Mouse (Mus musculus): ENCODE data around the gene Rnaseh2a. TPM values are rescaled to one million over a fixed set of nuclear protein-coding genes. Genes with fewer than 3 reads are reported as not detected.

Rnaseh2a gene
- 27.9 and 30.7 TPM in 2 replicates for polyA plus RNA-seq (2011; ENCODE audit: insufficient read length, low read depth, missing spikeins)

DNA sequence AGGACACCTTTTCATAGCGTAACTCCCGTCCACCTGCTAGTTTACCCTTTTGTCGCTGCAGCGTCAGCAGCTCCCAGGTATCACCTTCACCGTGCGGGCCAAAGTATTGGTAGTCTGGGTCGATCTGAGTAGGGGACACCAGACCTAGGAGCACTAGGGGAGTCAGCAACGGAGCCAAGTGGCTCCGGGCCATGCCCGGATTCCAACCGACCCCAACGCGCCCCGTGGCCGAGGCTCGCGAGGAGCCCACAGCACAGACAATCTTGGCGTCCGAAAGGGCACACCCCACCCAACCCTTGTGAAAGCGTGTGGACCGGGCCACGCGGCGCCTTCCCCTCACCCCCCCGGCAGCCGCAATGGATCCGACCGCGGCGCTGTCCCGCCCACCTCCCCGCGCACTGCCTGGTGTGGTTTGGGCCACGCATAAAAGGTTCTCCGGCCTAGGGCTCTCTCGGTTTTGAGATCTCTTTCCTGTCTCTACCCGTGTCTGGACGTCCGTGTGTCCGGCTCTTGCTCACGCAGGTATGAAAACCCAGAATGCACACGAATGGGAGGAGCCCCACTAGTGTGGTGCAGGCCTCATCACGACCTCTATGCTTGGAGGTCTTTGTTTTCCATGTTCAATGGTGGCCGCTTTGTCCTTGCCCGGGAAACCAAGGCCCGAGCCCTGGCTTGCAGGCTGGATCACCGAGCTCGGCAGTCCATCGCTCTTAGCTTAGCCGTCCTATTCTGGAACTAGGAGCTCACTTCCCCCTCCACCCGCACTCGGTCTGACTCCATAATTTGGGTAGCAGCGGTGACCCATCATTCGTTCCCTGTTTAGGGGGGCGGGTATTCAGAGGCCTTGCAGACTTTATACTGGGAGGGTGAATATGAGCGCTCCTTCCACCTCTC is at the start of gene Rnaseh2a, which contains the start of the genes Gm49661 and Prdx2:
Rnaseh2a (minus strand) TSS at position 527 of the 894 bp plus-strand sequence.
Gm49661 (minus strand) TSS at position 193 of the 894 bp plus-strand sequence.
Prdx2 (plus strand) TSS at position 347 of the 894 bp plus-strand sequence.
- H3K4me3 ChIP-seq (ENCODE audit: insufficient read depth, low read length): peak within 1 kb of the TSS; percentile 65
- peaks cover 15% of the 10 kb centered on the region for H3K4me1 ChIP-seq (ENCODE audit: control insufficient read depth, insufficient read depth, low read length)
- peak within 1 kb of the TSS; percentile 64 for H3K27ac ChIP-seq (ENCODE audit: insufficient read depth, low read length)
- TF ChIP-seq POLR2A (IDR thresholded peaks at IDR 0.05; ENCODE audit: low read depth, low read length) (peak; percentile 99), CTCF (IDR thresholded peaks at IDR 0.05; ENCODE audit: borderline replicate concordance, insufficient read depth, low read length) (no peak)

DNA sequence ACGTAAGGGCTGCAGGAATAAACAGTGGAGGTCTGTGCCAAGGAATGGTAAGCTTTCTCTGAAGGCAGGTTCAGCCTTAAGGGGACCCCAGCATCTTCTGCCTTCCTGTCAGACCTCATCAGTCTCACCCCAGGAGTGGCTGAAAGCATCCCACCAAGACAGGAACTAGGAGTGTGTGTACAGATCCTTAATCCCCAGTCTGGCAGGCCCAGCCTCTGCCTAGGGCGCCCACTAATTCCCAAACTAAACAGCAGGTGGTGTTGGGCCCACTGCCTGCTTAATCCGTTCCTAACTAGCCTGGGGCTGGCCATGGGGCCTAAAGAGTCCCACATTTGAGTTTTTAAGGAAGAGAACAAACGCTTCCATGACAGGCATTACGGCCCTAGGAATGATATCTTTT is 47.6 kb upstream of the Rnaseh2a start:
- no peaks in the 10 kb centered on the region for H3K4me1 ChIP-seq (ENCODE audit: control insufficient read depth, insufficient read depth, low read length)
- TF ChIP-seq POLR2A (IDR thresholded peaks at IDR 0.05; ENCODE audit: low read depth, low read length): no peak
- TF ChIP-seq CTCF (IDR thresholded peaks at IDR 0.05; ENCODE audit: borderline replicate concordance, insufficient read depth, low read length): no peak
- H3K4me3 ChIP-seq (ENCODE audit: insufficient read depth, low read length): no peak overlapping the region
- no peak overlapping the region for H3K27ac ChIP-seq (ENCODE audit: insufficient read depth, low read length)

DNA sequence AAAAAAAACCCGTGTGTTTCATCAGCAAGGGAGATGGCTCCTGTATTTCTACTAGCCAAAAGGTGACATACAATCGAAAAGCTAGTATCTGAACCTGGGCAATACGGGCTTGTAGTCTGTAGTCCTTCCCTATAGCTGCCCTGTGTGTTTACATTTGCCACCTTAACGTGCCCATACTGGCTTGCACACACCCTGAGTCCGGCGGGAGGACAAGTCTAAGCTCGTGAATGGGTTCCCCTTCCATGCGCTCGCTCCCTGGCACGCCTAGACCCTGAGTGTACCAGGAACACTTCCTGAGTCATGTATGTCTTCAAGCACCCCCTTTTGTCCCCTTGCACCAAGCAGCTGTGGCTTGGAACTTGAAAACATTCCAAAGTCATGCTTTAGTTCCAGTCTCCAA is 47.2 kb upstream of the Rnaseh2a start:
- no peaks in the 10 kb centered on the region for H3K4me1 ChIP-seq (ENCODE audit: control insufficient read depth, insufficient read depth, low read length)
- no peak overlapping the region for H3K4me3 ChIP-seq (ENCODE audit: insufficient read depth, low read length)
- H3K27ac ChIP-seq (ENCODE audit: insufficient read depth, low read length): no peak overlapping the region
- TF ChIP-seq POLR2A (IDR thresholded peaks at IDR 0.05; ENCODE audit: low read depth, low read length) (no peak), CTCF (IDR thresholded peaks at IDR 0.05; ENCODE audit: borderline replicate concordance, insufficient read depth, low read length) (no peak)

DNA sequence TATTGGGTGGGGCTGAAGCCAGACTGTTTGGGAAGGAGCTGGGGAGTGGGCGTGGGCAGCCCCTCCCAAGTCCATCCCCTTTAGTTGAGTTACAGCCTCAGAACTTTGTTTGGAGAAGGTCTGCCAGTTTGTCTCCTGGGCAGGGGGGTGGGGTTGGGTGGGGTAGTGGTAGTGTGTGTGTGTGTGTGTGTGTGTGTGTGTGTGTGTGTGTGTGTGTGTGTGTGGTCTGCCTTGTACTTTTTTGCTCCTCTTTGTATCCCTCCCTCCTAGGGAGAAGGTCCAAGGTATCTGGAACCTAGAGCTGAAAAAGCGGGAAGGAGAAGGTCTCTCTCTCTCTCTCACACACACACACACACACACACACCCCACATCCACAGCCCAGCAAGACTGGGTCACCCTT is 44.9 kb upstream of the Rnaseh2a start, which contains the start of gene Best2:
Best2 (minus strand) TSS at position 101 of the 400 bp plus-strand sequence.
- TF ChIP-seq POLR2A (IDR thresholded peaks at IDR 0.05; ENCODE audit: low read depth, low read length) (no peak), CTCF (IDR thresholded peaks at IDR 0.05; ENCODE audit: borderline replicate concordance, insufficient read depth, low read length) (no peak)
- no peak within 1 kb of the TSS for H3K27ac ChIP-seq (ENCODE audit: insufficient read depth, low read length)
- no peak within 1 kb of the TSS for H3K4me3 ChIP-seq (ENCODE audit: insufficient read depth, low read length)

DNA sequence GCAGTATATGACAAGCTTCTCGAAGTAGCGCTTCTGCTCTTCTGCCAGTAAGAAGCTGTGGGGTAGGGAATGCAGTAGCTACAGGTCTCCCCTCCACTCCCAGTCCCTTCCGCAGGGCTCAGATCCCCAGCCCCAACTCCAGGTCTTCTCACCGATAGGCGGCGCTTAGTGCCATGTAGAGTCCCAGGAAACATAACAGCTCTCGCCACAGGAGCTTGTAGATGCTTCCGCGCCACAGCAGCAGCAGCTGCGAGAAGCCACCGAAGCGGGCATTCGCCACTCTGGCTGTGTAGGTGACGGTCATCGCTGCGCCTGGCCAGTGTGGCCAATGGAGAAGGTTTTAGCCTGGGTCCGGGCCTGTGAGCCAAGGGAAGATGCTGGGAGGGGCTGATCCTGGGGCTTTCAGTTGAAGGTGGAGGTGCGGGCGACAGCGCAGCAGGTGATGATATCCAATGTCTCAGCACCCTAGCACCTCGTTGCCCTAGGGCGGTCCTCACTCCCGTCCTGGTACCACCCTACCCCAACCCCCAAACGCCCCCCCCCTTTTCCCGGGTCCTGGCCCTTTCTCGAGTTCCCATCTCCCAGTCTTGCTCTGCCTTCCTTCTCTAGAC is 43.8 kb upstream of the Rnaseh2a start:
- H3K4me1 ChIP-seq (ENCODE audit: control insufficient read depth, insufficient read depth, low read length): no peaks in the 10 kb centered on the region
- no peak overlapping the region for H3K4me3 ChIP-seq (ENCODE audit: insufficient read depth, low read length)
- TF ChIP-seq POLR2A (IDR thresholded peaks at IDR 0.05; ENCODE audit: low read depth, low read length) (no peak), CTCF (IDR thresholded peaks at IDR 0.05; ENCODE audit: borderline replicate concordance, insufficient read depth, low read length) (peak; percentile 29; the same call in 1 of the 2 replicates)
- no peak overlapping the region for H3K27ac ChIP-seq (ENCODE audit: insufficient read depth, low read length)

More for the DNA sequence above, 44.9 kb upstream of the Rnaseh2a start, which contains the start of gene Best2:
- H3K4me1 ChIP-seq (ENCODE audit: control insufficient read depth, insufficient read depth, low read length): no peaks in the 10 kb centered on the region

DNA sequence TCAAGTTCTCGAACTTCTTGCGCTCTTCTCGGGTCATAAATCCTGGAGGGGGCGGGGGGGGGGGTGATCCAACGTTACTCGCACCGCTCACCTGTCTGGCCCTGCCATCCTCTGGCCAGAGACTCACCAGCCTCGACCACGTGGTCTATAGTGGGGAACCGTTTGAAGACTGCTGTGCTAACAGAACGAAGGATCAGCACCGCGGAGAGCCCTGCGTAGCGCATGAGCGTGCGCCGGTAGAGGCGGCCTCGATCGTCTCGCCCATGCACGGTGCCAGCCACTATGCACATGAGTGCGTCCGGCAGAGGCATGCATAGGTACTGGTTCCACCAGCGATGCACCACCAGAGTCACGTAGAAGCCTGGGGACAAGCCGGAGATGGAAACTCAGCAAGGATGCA is 41.7 kb upstream of the Rnaseh2a start:
- TF ChIP-seq CTCF (IDR thresholded peaks at IDR 0.05; ENCODE audit: borderline replicate concordance, insufficient read depth, low read length) (no peak), POLR2A (IDR thresholded peaks at IDR 0.05; ENCODE audit: low read depth, low read length) (no peak)
- no peaks in the 10 kb centered on the region for H3K4me1 ChIP-seq (ENCODE audit: control insufficient read depth, insufficient read depth, low read length)
- H3K27ac ChIP-seq (ENCODE audit: insufficient read depth, low read length): no peak overlapping the region
- no peak overlapping the region for H3K4me3 ChIP-seq (ENCODE audit: insufficient read depth, low read length)

DNA sequence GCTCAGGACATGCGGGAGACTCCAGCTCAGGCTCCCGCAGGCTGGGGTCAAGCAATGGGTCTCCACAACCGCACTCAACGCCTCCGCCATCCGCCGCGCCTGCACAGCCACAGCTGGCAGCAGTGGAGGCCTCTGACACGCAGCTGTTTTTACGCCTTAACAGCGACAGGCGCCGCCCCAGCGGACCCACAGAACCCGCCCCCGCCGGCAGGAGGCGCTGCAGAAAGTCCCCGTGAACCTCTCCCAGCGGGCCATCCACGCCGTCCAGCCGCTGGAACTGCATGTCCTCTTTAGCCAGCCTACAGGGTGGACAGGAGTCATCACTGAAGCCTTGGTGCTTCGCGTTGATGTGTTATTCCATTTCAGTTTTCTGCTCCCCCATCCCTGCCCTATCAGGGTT is 38.1 kb upstream of the Rnaseh2a start:
- TF ChIP-seq POLR2A (IDR thresholded peaks at IDR 0.05; ENCODE audit: low read depth, low read length): no peak
- TF ChIP-seq CTCF (IDR thresholded peaks at IDR 0.05; ENCODE audit: borderline replicate concordance, insufficient read depth, low read length): no peak
- Histone ChIP-seq H3K4me3 (ENCODE audit: insufficient read depth, low read length) (no peak overlapping the region), H3K4me1 (ENCODE audit: control insufficient read depth, insufficient read depth, low read length) (no peaks in the 10 kb centered on the region), H3K27ac (ENCODE audit: insufficient read depth, low read length) (no peak overlapping the region)

DNA sequence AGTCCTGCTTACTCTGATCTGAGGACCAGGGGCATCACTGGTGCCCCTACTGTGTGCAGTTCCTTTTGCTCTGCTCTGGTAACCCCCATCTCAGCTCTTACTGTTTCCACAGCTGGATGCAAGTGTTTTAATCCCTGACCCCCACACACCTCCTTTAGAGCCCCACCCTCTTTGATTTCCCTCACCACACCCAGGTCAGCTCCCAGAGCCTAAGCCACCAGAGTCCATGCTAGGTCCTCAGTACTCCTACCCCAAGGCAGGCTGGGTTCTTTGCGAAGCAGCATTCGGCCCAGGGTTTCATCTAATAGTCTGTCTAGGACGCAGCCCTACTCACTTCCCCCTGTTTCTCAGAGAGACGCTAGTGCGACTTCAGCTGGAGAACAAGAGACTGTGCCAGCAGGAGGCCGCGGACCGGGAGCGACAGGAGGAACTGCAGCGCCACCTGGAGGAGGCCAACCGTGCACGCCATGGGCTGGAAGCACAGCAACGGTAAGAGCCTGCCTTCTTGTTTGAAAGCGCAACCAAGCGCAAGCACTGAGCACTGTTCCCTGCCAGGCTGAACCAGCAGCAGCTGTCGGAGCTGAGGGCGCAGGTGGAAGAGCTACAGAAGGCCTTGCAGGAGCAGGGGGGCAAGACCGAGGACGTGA is 28.2 kb upstream of the Rnaseh2a start:
- TF ChIP-seq CTCF (IDR thresholded peaks at IDR 0.05; ENCODE audit: borderline replicate concordance, insufficient read depth, low read length) (peak; percentile 99), POLR2A (IDR thresholded peaks at IDR 0.05; ENCODE audit: low read depth, low read length) (no peak)
- Histone ChIP-seq H3K4me1 (ENCODE audit: control insufficient read depth, insufficient read depth, low read length) (no peaks in the 10 kb centered on the region), H3K27ac (ENCODE audit: insufficient read depth, low read length) (no peak overlapping the region), H3K4me3 (ENCODE audit: insufficient read depth, low read length) (no peak overlapping the region)

DNA sequence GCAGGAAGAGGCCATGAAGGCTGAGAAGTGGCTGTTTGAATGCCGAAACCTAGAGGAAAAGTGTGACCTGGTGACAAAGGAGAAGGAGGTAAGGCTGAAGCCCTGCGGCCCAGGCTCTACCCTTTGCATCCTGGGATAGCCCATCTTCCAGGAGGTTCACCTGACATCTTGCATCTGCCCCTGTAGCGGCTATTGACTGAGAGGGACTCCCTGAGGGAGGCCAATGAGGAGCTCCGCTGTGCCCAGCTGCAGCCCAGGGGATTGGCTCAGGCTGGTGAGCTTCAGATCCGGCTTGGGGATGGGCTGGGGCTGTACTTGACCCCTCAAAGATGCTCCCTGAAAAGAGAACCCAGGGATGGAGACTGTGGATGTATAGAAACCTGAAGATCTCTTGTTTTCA is 27.4 kb upstream of the Rnaseh2a start:
- Histone ChIP-seq H3K27ac (ENCODE audit: insufficient read depth, low read length) (no peak overlapping the region), H3K4me1 (ENCODE audit: control insufficient read depth, insufficient read depth, low read length) (no peaks in the 10 kb centered on the region), H3K4me3 (ENCODE audit: insufficient read depth, low read length) (no peak overlapping the region)
- TF ChIP-seq POLR2A (IDR thresholded peaks at IDR 0.05; ENCODE audit: low read depth, low read length): no peak
- TF ChIP-seq CTCF (IDR thresholded peaks at IDR 0.05; ENCODE audit: borderline replicate concordance, insufficient read depth, low read length): no peak

Measured in embryonic fibroblast, embryonic 13.5 days (primary cell).